Mouse (Mus musculus): ENCODE measurements around the gene Rab11fip3.

DNA sequence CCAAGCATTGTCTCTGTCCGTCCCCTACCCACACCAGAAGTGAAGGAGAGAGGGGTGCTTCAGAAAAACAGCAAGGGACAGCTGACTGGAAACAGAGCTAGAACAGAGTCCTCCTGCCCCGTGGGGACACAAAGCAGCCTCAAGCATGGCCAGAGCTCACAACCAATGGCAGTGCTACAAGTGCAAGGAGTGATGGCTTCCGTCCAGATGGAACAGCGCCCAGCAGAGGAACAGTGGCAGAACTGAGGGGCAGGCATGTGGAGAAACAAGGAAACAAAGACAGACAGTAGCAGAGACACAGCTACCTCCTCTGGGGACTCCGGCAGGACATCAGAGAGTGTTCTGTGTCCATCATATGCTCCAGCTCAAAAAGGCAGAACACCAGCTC is 26.1 kb downstream of the Rab11fip3 start:
- TF ChIP-seq GATA1 (IDR thresholded peaks at IDR 0.05; ENCODE audit: borderline replicate concordance, low read length) (no peak), FLI1 (IDR thresholded peaks at IDR 0.05; ENCODE audit: low read length) (no peak)
